Mouse (Mus musculus) hindbrain, embryonic 16.5 days (tissue): ENCODE data around the gene Nup214. TPM values are rescaled to one million over a fixed set of nuclear protein-coding genes. Genes with fewer than 3 reads are reported as not detected.

Source experiments
- ATAC-seq: fragments of 200-750 bp; cut with Nextera tagmentation; 2 replicates; pipeline ENCODE4 v1.8.0; 2017; ENCODE audit warnings: moderate TSS enrichment, moderate library complexity
- H3K27ac ChIP-seq: fragments of 300-500 bp; sonication (generic); 2 replicates; pipeline ENCODE4 v1.5.1; 2014; ENCODE audit warnings: low read depth, mild to moderate bottlenecking, control low read depth, low read length, moderate library complexity
- H3K27me3 ChIP-seq: fragments of 300-500 bp; sonication (generic); replicated peaks from 2 replicates; pipeline ENCODE4 v1.6.1; 2014; ENCODE audit warnings: low read length; ENCODE audit not compliant: control insufficient read depth, insufficient read depth
- H3K36me3 ChIP-seq: fragments of 300-500 bp; sonication (generic); 2 replicates; pipeline ENCODE4 v1.6.1; 2014; ENCODE audit warnings: mild to moderate bottlenecking, low read length, moderate library complexity, mixed read lengths; ENCODE audit not compliant: control insufficient read depth, insufficient read depth
- H3K4me1 ChIP-seq: fragments of 300-500 bp; sonication (generic); 2 replicates; pipeline ENCODE4 v1.6.1; 2014; ENCODE audit warnings: low read depth, low read length; ENCODE audit not compliant: control insufficient read depth, insufficient read depth
- H3K4me2 ChIP-seq: fragments of 300-500 bp; sonication (generic); 2 replicates; pipeline ENCODE4 v1.6.1; 2014; ENCODE audit warnings: mild to moderate bottlenecking, low read length, control low read depth, moderate library complexity
- H3K4me3 ChIP-seq: fragments of 300-500 bp; sonication (generic); 2 replicates; pipeline ENCODE4 v1.5.1; 2014; ENCODE audit warnings: mild to moderate bottlenecking, low read length, control low read depth, moderate library complexity
- H3K9ac ChIP-seq: fragments of 300-500 bp; sonication (generic); 2 replicates; pipeline ENCODE4 v1.6.1; 2014; ENCODE audit warnings: low read depth, mild to moderate bottlenecking, control low read depth, low read length, moderate library complexity
- H3K9me3 ChIP-seq: fragments of 300-500 bp; sonication (generic); 2 replicates; pipeline ENCODE4 v1.6.1; 2014; ENCODE audit warnings: mild to moderate bottlenecking, low read length, moderate library complexity; ENCODE audit not compliant: control insufficient read depth
- WGBS: fragments of 180-500 bp; shearing (Covaris S2); extraction: QIAGEN DNeasy Blood & Tissue Kit; methylation state at CpG from one replicate; pipeline ENCODE4 v1.1.7; 2014; 5-methylcytosine and 5-hydroxymethylcytosine counted together
- polyA plus RNA-seq: library from polyadenylated mRNA; unstranded; fragments of >200 nt; fragmentation: Nextera tagmentation; extraction: Ambion mirVana; gene quantifications from 2 replicates; pipeline ENCODE4 v1.2.1, GENCODE M21; 2015

Nup214 gene
- polyA plus RNA-seq, 1 experiment from 2014 or later, result 54.7 TPM

DNA sequence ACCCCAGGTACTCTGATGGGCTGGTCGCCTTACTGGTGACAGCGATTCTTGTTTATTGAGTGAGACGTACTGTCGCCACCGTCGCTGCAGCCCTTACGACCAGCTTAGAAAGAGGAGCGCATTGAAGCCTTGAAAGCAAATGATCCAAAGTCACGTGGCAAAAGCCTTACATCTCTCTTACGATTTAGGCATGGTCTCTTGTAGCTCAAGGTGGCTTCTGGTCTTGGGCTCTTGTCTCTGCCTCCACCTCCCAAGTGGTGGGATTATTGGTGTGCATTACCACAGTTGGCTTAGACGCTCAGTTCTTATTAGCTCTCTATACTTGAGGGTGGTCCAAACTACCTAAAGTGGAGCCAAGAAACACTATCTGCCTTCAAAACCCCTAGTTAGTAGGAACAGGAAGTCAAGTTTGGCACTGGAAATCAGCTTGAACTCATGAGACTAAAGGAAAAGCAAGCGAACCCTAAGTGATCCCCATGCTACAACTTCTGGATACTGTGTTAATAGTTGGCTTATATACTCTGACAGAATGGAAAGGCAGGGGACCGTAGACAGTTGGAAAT is 654 bp downstream of the Nup214 start:
- H3K36me3 ChIP-seq, result peaks cover 29% of the 10 kb centered on the region
- H3K4me2 ChIP-seq, result peak overlapping the region; percentile 81
- no peaks in the 10 kb centered on the region for H3K9me3 ChIP-seq
- no peak for ATAC-seq
- H3K27me3 ChIP-seq, result no peaks in the 10 kb centered on the region
- 11% methylated on average over 13 of the region's 13 CpGs for whole genome bisulfite sequencing
- peaks cover 16% of the 10 kb centered on the region for H3K4me1 ChIP-seq
- H3K27ac ChIP-seq, result peak overlapping the region; percentile 76; the same call in 1 of the 2 replicates
- peak overlapping the region; percentile 87 for H3K9ac ChIP-seq
- peak overlapping the region; percentile 78 for H3K4me3 ChIP-seq

GRCm38 (mm10) chr2:31987774-31988173 is 13.5 kb downstream of the Nup214 start:
- no peak for ATAC-seq
- no peaks in the 10 kb centered on the region for H3K9me3 ChIP-seq
- H3K36me3 ChIP-seq, result peaks cover 55% of the 10 kb centered on the region
- H3K9ac ChIP-seq, result no peak overlapping the region
- no peaks in the 10 kb centered on the region for H3K27me3 ChIP-seq
- H3K27ac ChIP-seq, result no peak overlapping the region
- WGBS, result 91% methylated on average over 1 of the region's 1 CpGs
- H3K4me3 ChIP-seq, result no peak overlapping the region
- H3K4me2 ChIP-seq, result no peak overlapping the region
- no peaks in the 10 kb centered on the region for H3K4me1 ChIP-seq

DNA sequence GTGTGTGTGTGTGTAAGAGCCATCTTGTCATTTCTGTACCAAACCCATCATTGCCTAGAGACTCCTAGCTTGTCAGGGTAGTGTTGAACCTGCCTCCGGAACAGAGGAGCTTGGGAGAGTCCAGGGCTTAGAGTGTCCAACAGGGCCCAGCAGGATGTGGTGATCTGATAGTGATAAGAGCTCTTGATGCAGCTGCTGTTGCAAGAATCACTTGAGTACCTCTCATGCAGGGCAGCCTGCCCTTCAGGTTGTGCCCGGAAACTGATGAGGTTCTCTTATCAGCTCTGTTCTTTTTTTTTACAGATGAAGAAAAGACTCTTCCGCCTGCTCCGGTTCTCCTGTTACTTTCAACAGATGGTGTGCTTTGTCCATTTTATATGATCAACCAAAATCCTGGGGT is 16.7 kb downstream of the Nup214 start:
- no peak overlapping the region for H3K4me3 ChIP-seq
- ATAC-seq, result no peak
- no peak overlapping the region for H3K9ac ChIP-seq
- no peak overlapping the region for H3K4me2 ChIP-seq
- H3K4me1 ChIP-seq, result no peaks in the 10 kb centered on the region
- peaks cover 48% of the 10 kb centered on the region for H3K36me3 ChIP-seq
- H3K27me3 ChIP-seq, result no peaks in the 10 kb centered on the region
- H3K9me3 ChIP-seq, result no peaks in the 10 kb centered on the region
- H3K27ac ChIP-seq, result no peak overlapping the region
- 94% methylated on average over 4 of the region's 4 CpGs for WGBS

- Histone ChIP-seq H3K4me2 (no peak overlapping the region), H3K27ac (no peak overlapping the region), H3K36me3 (peaks cover 62% of the 10 kb centered on the region), H3K9ac (no peak overlapping the region), H3K27me3 (no peaks in the 10 kb centered on the region), H3K4me3 (no peak overlapping the region), H3K9me3 (no peaks in the 10 kb centered on the region), H3K4me1 (no peaks in the 10 kb centered on the region)
- no peak for ATAC-seq
- WGBS, result 96% methylated on average over 9 of the region's 9 CpGs
These were observed 20.7 kb downstream of the Nup214 start for GRCm38 (mm10) chr2:31994896-31995295.

DNA sequence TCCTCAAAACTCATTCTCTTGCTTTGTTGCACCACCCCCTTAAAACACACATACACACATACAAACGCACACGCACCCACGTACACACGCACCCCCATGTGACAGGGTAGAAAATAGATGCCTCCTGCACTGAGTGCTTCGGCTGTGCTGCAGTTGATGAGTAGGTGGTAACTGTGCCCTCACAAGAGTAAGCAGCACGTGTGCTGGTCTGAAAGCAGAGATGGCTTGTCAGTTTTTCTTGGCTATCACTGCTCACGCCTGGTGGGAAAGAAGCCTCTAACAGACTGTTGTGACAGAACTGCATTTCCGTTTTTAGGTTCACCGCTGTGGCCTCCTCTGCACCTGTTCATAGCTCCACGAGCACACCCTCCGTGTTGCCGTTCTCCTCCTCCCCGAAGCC is 21.8 kb downstream of the Nup214 start:
- Histone ChIP-seq H3K27me3 (no peaks in the 10 kb centered on the region), H3K4me3 (no peak overlapping the region), H3K9me3 (no peaks in the 10 kb centered on the region), H3K36me3 (peaks cover 61% of the 10 kb centered on the region), H3K4me1 (no peaks in the 10 kb centered on the region), H3K9ac (no peak overlapping the region), H3K4me2 (no peak overlapping the region), H3K27ac (no peak overlapping the region)
- 95% methylated on average over 13 of the region's 13 CpGs for WGBS
- ATAC-seq, result no peak

- H3K27me3 ChIP-seq, result no peaks in the 10 kb centered on the region
- 94% methylated on average over 5 of the region's 5 CpGs for WGBS
- peaks cover 60% of the 10 kb centered on the region for H3K36me3 ChIP-seq
- no peak overlapping the region for H3K4me2 ChIP-seq
- H3K4me1 ChIP-seq, result no peaks in the 10 kb centered on the region
- no peak overlapping the region for H3K27ac ChIP-seq
- no peak overlapping the region for H3K9ac ChIP-seq
- no peak overlapping the region for H3K4me3 ChIP-seq
- no peak for ATAC-seq
- no peaks in the 10 kb centered on the region for H3K9me3 ChIP-seq
These were observed 23.3 kb downstream of the Nup214 start for GRCm38 (mm10) chr2:31997539-31997938.

DNA sequence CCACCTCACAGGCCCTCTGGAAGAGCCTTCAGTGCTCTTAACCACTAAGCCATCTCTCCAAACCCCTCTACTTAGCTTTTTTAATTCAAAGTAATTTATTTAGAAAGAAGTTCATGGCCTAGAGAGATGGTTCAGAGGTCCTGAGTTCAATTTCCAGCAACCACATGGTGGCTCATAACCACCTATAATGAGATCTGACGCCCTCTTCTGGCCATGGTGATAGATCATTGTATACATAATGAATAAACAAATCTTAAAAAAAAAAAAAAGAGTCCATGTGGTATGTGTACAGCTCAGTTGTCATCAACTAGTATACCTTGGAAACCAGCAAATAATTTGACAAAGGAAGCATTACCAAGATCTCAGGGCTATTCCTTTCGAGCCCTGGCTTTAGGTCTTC is 24.2 kb downstream of the Nup214 start:
- no peak overlapping the region for H3K27ac ChIP-seq
- WGBS, result 77% methylated on average over 2 of the region's 2 CpGs
- H3K4me2 ChIP-seq, result no peak overlapping the region
- H3K4me3 ChIP-seq, result no peak overlapping the region
- no peak overlapping the region for H3K9ac ChIP-seq
- peaks cover 58% of the 10 kb centered on the region for H3K36me3 ChIP-seq
- no peaks in the 10 kb centered on the region for H3K27me3 ChIP-seq
- H3K9me3 ChIP-seq, result no peaks in the 10 kb centered on the region
- no peak for ATAC-seq
- no peaks in the 10 kb centered on the region for H3K4me1 ChIP-seq

- no peaks in the 10 kb centered on the region for H3K27me3 ChIP-seq
- H3K9ac ChIP-seq, result no peak overlapping the region
- H3K27ac ChIP-seq, result no peak overlapping the region
- ATAC-seq, result no peak
- no peaks in the 10 kb centered on the region for H3K4me1 ChIP-seq
- WGBS, result 89% methylated on average over 2 of the region's 2 CpGs
- H3K4me3 ChIP-seq, result no peak overlapping the region
- peaks cover 39% of the 10 kb centered on the region for H3K36me3 ChIP-seq
- no peak overlapping the region for H3K4me2 ChIP-seq
- H3K9me3 ChIP-seq, result no peaks in the 10 kb centered on the region
These were observed 34.1 kb downstream of the Nup214 start for GRCm38 (mm10) chr2:32008311-32008710.

DNA sequence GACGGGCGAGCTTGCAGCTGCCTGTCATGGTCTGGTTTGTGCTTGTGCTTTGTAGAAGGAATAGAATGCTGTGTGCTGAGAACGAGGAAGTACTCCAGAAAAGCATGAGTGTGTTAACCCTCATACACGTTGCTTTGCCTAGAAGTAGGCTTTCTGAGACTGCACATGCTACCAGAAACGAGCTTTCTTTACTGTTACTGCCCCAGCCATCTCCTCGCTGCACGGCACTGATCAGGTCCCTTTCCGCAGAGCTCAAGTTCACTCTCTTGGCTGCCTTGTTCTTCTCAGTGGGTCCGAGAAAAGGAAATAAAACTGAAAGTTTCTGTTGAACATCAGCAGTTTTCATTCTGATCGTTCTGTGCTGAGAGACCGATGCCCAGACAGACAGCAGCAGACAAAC is 34.5 kb downstream of the Nup214 start:
- Histone ChIP-seq H3K9me3 (no peaks in the 10 kb centered on the region), H3K27ac (no peak overlapping the region), H3K36me3 (peaks cover 39% of the 10 kb centered on the region), H3K27me3 (no peaks in the 10 kb centered on the region), H3K4me3 (no peak overlapping the region), H3K9ac (no peak overlapping the region), H3K4me1 (no peaks in the 10 kb centered on the region), H3K4me2 (no peak overlapping the region)
- ATAC-seq, result no peak
- 90% methylated on average over 11 of the region's 11 CpGs for whole genome bisulfite sequencing

DNA sequence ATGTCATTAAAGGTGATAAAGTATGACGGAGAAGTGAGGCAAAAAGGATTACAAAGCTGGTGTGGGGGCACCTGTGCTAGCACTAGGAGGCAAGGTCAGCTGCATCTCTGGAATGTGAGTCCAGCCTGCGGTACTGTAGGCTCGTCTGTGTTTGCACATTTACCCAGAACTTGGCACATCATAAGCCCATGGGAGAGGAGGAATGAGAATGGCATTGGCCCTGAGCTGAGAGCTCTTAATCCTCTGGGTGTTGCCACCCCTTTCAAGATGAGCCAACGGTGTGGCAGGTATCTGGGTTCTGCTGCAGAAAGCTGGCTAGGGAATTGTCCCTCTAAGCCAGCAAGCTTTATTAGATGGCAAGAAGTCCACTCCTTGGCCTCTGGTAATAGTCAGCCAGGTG is 45.5 kb downstream of the Nup214 start:
- no peak overlapping the region for H3K4me2 ChIP-seq
- ATAC-seq, result no peak
- no peaks in the 10 kb centered on the region for H3K27me3 ChIP-seq
- no peak overlapping the region for H3K27ac ChIP-seq
- peaks cover 34% of the 10 kb centered on the region for H3K36me3 ChIP-seq
- no peaks in the 10 kb centered on the region for H3K9me3 ChIP-seq
- H3K4me1 ChIP-seq, result no peaks in the 10 kb centered on the region
- no peak overlapping the region for H3K9ac ChIP-seq
- 81% methylated on average over 4 of the region's 4 CpGs for WGBS
- no peak overlapping the region for H3K4me3 ChIP-seq
